Mouse (Mus musculus): ENCODE results near the gene 1700016D06Rik. TPM values are rescaled to one million over a fixed set of nuclear protein-coding genes. Genes with fewer than 3 reads are reported as not detected.

Gene 1700016D06Rik
- polyA plus RNA-seq, 1 experiment from 2014 or later = not detected

- Histone ChIP-seq H3K36me3 (no peaks in the 10 kb centered on the region), H3K27me3 (peaks cover 10% of the 10 kb centered on the region), H3K4me2 (no peak overlapping the region), H3K9ac (replicated peaks) (no peak overlapping the region), H3K27ac (no peak overlapping the region), H3K4me1 (replicated peaks) (peaks cover 13% of the 10 kb centered on the region), H3K4me3 (replicated peaks) (no peak overlapping the region), H3K9me3 (no peaks in the 10 kb centered on the region; the same call in 1 of the 2 replicates)
- whole genome bisulfite sequencing = 83% methylated on average over 6 of the region's 6 CpGs
- ATAC-seq (ENCODE audit: insufficient number of reproducible peaks, insufficient read depth, low FRiP score, low TSS enrichment, low read depth) = no peak
Measured at GRCm38 (mm10) chr8:11701428-11701827, 565 bp upstream of the 1700016D06Rik start.

- Histone ChIP-seq H3K4me2 (peak overlapping the region; percentile 53), H3K4me1 (replicated peaks) (peaks cover 13% of the 10 kb centered on the region), H3K27me3 (peaks cover 10% of the 10 kb centered on the region), H3K9ac (replicated peaks) (peak overlapping the region; percentile 58; the same call in 1 of the 2 replicates), H3K36me3 (no peaks in the 10 kb centered on the region), H3K9me3 (no peaks in the 10 kb centered on the region; the same call in 1 of the 2 replicates), H3K4me3 (replicated peaks) (peak overlapping the region; percentile 25), H3K27ac (no peak overlapping the region)
- peak; percentile 57; the same call in 1 of the 2 replicates for ATAC-seq (ENCODE audit: insufficient number of reproducible peaks, insufficient read depth, low FRiP score, low TSS enrichment, low read depth)
- 37% methylated on average over 26 of the region's 26 CpGs for WGBS
Measured at GRCm38 (mm10) chr8:11700060-11701032, 517 bp downstream of the 1700016D06Rik start.

GRCm38 (mm10) chr8:11699442-11700001, 1.3 kb downstream of the 1700016D06Rik start:
- H3K9ac ChIP-seq (replicated peaks) = no peak overlapping the region
- WGBS = 77% methylated on average over 5 of the region's 5 CpGs
- peaks cover 13% of the 10 kb centered on the region for H3K4me1 ChIP-seq (replicated peaks)
- ATAC-seq (ENCODE audit: insufficient number of reproducible peaks, insufficient read depth, low FRiP score, low TSS enrichment, low read depth) = no peak
- H3K36me3 ChIP-seq = no peaks in the 10 kb centered on the region
- no peak overlapping the region for H3K4me2 ChIP-seq
- peaks cover 10% of the 10 kb centered on the region for H3K27me3 ChIP-seq
- no peak overlapping the region for H3K4me3 ChIP-seq (replicated peaks)
- H3K27ac ChIP-seq = no peak overlapping the region
- H3K9me3 ChIP-seq = no peaks in the 10 kb centered on the region

GRCm38 (mm10) chr8:11697467-11697866, 3.4 kb downstream of the 1700016D06Rik start:
- peaks cover 10% of the 10 kb centered on the region for H3K27me3 ChIP-seq
- no peaks in the 10 kb centered on the region for H3K9me3 ChIP-seq
- peaks cover 13% of the 10 kb centered on the region for H3K4me1 ChIP-seq (replicated peaks)
- H3K27ac ChIP-seq = no peak overlapping the region
- H3K9ac ChIP-seq (replicated peaks) = no peak overlapping the region
- ATAC-seq (ENCODE audit: insufficient number of reproducible peaks, insufficient read depth, low FRiP score, low TSS enrichment, low read depth) = no peak
- H3K4me3 ChIP-seq (replicated peaks) = no peak overlapping the region
- H3K36me3 ChIP-seq = no peaks in the 10 kb centered on the region
- no peak overlapping the region for H3K4me2 ChIP-seq
- WGBS = 84% methylated on average over 7 of the region's 7 CpGs

- no peak for ATAC-seq (ENCODE audit: insufficient number of reproducible peaks, insufficient read depth, low FRiP score, low TSS enrichment, low read depth)
- Histone ChIP-seq H3K9me3 (no peaks in the 10 kb centered on the region), H3K27me3 (peaks cover 10% of the 10 kb centered on the region), H3K9ac (replicated peaks) (no peak overlapping the region), H3K27ac (no peak overlapping the region), H3K4me1 (replicated peaks) (peaks cover 13% of the 10 kb centered on the region), H3K36me3 (no peaks in the 10 kb centered on the region), H3K4me2 (no peak overlapping the region), H3K4me3 (replicated peaks) (no peak overlapping the region)
- WGBS = 88% methylated on average over 3 of the region's 3 CpGs
Measured at GRCm38 (mm10) chr8:11696176-11696575, 4.7 kb downstream of the 1700016D06Rik start.

GRCm38 (mm10) chr8:11693972-11694371, 6.9 kb downstream of the 1700016D06Rik start:
- Histone ChIP-seq H3K9ac (replicated peaks) (no peak overlapping the region), H3K36me3 (no peaks in the 10 kb centered on the region), H3K4me3 (replicated peaks) (no peak overlapping the region), H3K9me3 (no peaks in the 10 kb centered on the region), H3K27ac (no peak overlapping the region), H3K27me3 (peaks cover 3% of the 10 kb centered on the region; the same call in 1 of the 2 replicates), H3K4me2 (no peak overlapping the region), H3K4me1 (replicated peaks) (0 out of 2 replicates have a peak, but pooled peaks cover 7% of the 10 kb centered on the region)
- no peak for ATAC-seq (ENCODE audit: insufficient number of reproducible peaks, insufficient read depth, low FRiP score, low TSS enrichment, low read depth)
- 74% methylated on average over 5 of the region's 5 CpGs for WGBS

GRCm38 (mm10) chr8:11692455-11692854, 8.4 kb downstream of the 1700016D06Rik start:
- 35% methylated on average over 1 of the region's 1 CpGs for WGBS
- Histone ChIP-seq H3K27ac (no peak overlapping the region), H3K4me2 (no peak overlapping the region), H3K4me3 (replicated peaks) (no peak overlapping the region), H3K27me3 (no peaks in the 10 kb centered on the region), H3K36me3 (no peaks in the 10 kb centered on the region), H3K9me3 (no peaks in the 10 kb centered on the region), H3K4me1 (replicated peaks) (0 out of 2 replicates have a peak, but pooled peaks cover 2% of the 10 kb centered on the region), H3K9ac (replicated peaks) (no peak overlapping the region)
- no peak for ATAC-seq (ENCODE audit: insufficient number of reproducible peaks, insufficient read depth, low FRiP score, low TSS enrichment, low read depth)

GRCm38 (mm10) chr8:11691761-11692160, 9.1 kb downstream of the 1700016D06Rik start:
- no peaks in the 10 kb centered on the region for H3K9me3 ChIP-seq
- no peak overlapping the region for H3K4me2 ChIP-seq
- no peak overlapping the region for H3K9ac ChIP-seq (replicated peaks)
- H3K36me3 ChIP-seq = no peaks in the 10 kb centered on the region
- 0 out of 2 replicates have a peak, but pooled peaks cover 2% of the 10 kb centered on the region for H3K4me1 ChIP-seq (replicated peaks)
- ATAC-seq (ENCODE audit: insufficient number of reproducible peaks, insufficient read depth, low FRiP score, low TSS enrichment, low read depth) = no peak
- H3K27ac ChIP-seq = no peak overlapping the region
- H3K4me3 ChIP-seq (replicated peaks) = no peak overlapping the region
- 82% methylated on average over 6 of the region's 6 CpGs for WGBS
- H3K27me3 ChIP-seq = no peaks in the 10 kb centered on the region

- Histone ChIP-seq H3K9ac (replicated peaks) (no peak overlapping the region), H3K4me2 (no peak overlapping the region), H3K9me3 (no peaks in the 10 kb centered on the region), H3K27me3 (no peaks in the 10 kb centered on the region), H3K27ac (no peak overlapping the region), H3K4me3 (replicated peaks) (no peak overlapping the region), H3K36me3 (no peaks in the 10 kb centered on the region), H3K4me1 (replicated peaks) (0 out of 2 replicates have a peak, but pooled peaks cover 2% of the 10 kb centered on the region)
- no peak for ATAC-seq (ENCODE audit: insufficient number of reproducible peaks, insufficient read depth, low FRiP score, low TSS enrichment, low read depth)
- 89% methylated on average over 6 of the region's 6 CpGs for WGBS
Measured at GRCm38 (mm10) chr8:11691284-11691683, 9.6 kb downstream of the 1700016D06Rik start.

GRCm38 (mm10) chr8:11689945-11690344, 10.9 kb downstream of the 1700016D06Rik start:
- 53% methylated on average over 7 of the region's 7 CpGs for WGBS
- H3K27me3 ChIP-seq = no peaks in the 10 kb centered on the region
- no peak overlapping the region for H3K27ac ChIP-seq
- H3K4me1 ChIP-seq (replicated peaks) = 0 out of 2 replicates have a peak, but pooled peaks cover 2% of the 10 kb centered on the region
- no peak overlapping the region for H3K4me2 ChIP-seq
- H3K36me3 ChIP-seq = no peaks in the 10 kb centered on the region
- H3K4me3 ChIP-seq (replicated peaks) = no peak overlapping the region
- no peak overlapping the region for H3K9ac ChIP-seq (replicated peaks)
- H3K9me3 ChIP-seq = peaks cover 6% of the 10 kb centered on the region; the same call in 1 of the 2 replicates
- no peak for ATAC-seq (ENCODE audit: insufficient number of reproducible peaks, insufficient read depth, low FRiP score, low TSS enrichment, low read depth)

- peaks cover 6% of the 10 kb centered on the region; the same call in 1 of the 2 replicates for H3K9me3 ChIP-seq
- no peaks in the 10 kb centered on the region for H3K27me3 ChIP-seq
- 97% methylated on average over 5 of the region's 5 CpGs for WGBS
- H3K4me2 ChIP-seq = no peak overlapping the region
- no peak overlapping the region for H3K9ac ChIP-seq (replicated peaks)
- H3K27ac ChIP-seq = no peak overlapping the region
- no peaks in the 10 kb centered on the region for H3K36me3 ChIP-seq
- no peak overlapping the region for H3K4me3 ChIP-seq (replicated peaks)
- 0 out of 2 replicates have a peak, but pooled peaks cover 2% of the 10 kb centered on the region for H3K4me1 ChIP-seq (replicated peaks)
- ATAC-seq (ENCODE audit: insufficient number of reproducible peaks, insufficient read depth, low FRiP score, low TSS enrichment, low read depth) = no peak
Measured at GRCm38 (mm10) chr8:11687251-11687650, 13.6 kb downstream of the 1700016D06Rik start.

Data from limb, embryonic 12.5 days (tissue).